Mouse (Mus musculus) olfactory bulb, adult 2 months (tissue): ENCODE measurements around the gene Orc3. TPM values are rescaled to one million over a fixed set of nuclear protein-coding genes. Genes with fewer than 3 reads are reported as not detected.

Experiments used
- H3K27ac ChIP-seq: fragments of 200-500 bp; 2 replicates; pipeline ENCODE4 v1.5.1; 2012; ENCODE audit warnings: low read depth, low read length; ENCODE audit not compliant: insufficient read depth
- H3K4me1 ChIP-seq: fragments of 200-500 bp; 2 replicates; pipeline ENCODE4 v1.6.1; 2012; ENCODE audit warnings: low read length; ENCODE audit not compliant: control insufficient read depth, insufficient read depth
- H3K4me3 ChIP-seq: fragments of 200-500 bp; 2 replicates; pipeline ENCODE4 v1.5.1; 2012; ENCODE audit warnings: mild to moderate bottlenecking, low read depth, low read length, moderate library complexity; ENCODE audit not compliant: insufficient read depth
- CTCF ChIP-seq: fragments of 200-500 bp; IDR thresholded peaks from 2 replicates; pipeline ENCODE4 v1.5.1; 2012; ENCODE audit warnings: low read depth, mild to moderate bottlenecking, low read length, moderate library complexity; ENCODE audit not compliant: insufficient read depth
- POLR2A ChIP-seq: fragments of 200-500 bp; IDR thresholded peaks from 2 replicates; pipeline ENCODE4 v1.6.1; 2012; ENCODE audit warnings: mild to moderate bottlenecking, low read depth, low read length, moderate library complexity; ENCODE audit not compliant: insufficient read depth
- WGBS: fragments of 180-500 bp; shearing (Covaris S2); methylation state at CpG from one replicate; pipeline ENCODE4 v1.1.7; 2018; 5-methylcytosine and 5-hydroxymethylcytosine counted together
- polyA plus RNA-seq: library from polyadenylated mRNA; stranded (reverse); fragments of >200 nt; gene quantifications from 2 replicates; pipeline ENCODE4 v1.2.4, GENCODE M21; 2012; ENCODE audit warnings: low replicate concordance; ENCODE audit not compliant: missing spikeins, insufficient read depth, insufficient read length

Orc3 gene
- polyA plus RNA-seq, 1 experiment: not detected

GRCm38 (mm10) chr4:34529941-34530340, 84.8 kb downstream of the Orc3 start:
- Histone ChIP-seq H3K4me3 (no peak overlapping the region), H3K4me1 (no peaks in the 10 kb centered on the region), H3K27ac (no peak overlapping the region)
- TF ChIP-seq CTCF (no peak), POLR2A (no peak)
- 73% methylated on average over 6 of the region's 6 CpGs for WGBS

- no peaks in the 10 kb centered on the region for H3K4me1 ChIP-seq
- TF ChIP-seq CTCF (no peak), POLR2A (no peak)
- H3K4me3 ChIP-seq: no peak overlapping the region
- no peak overlapping the region for H3K27ac ChIP-seq
- 71% methylated on average over 4 of the region's 4 CpGs for WGBS
Observed at GRCm38 (mm10) chr4:34529379-34529778, 85.4 kb downstream of the Orc3 start.

DNA sequence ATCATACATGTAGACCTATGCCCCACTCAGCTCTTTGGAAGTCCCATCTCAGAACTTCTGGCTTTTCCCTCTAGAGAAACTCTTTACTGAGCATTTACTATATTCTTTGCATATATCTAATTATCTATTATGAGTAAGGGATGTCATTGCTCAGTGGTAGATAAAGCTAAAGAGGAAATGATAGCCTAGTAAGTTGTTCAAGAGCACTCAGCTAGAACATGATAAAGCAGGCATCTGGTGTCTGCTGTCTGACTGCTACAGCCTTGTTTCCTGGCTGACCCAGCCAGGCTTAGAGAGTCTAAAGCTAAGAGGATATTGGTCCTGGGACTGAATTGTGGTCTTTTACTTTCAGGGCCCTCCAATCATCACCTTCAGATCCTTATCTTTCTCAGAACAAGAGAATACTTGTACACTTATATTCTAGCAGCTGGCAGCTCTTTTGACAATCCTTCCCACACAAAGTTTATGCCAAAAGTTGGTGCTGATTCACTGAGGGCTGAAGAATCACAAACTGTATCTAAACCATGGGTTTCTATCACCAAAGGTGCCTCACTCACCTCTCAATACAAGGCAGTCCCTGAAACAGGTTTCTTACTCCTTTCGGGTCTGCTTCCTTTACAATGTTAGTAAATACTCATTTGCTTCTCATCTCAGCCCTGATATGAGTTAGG, 86.2 kb downstream of the Orc3 start:
- no peak for TF ChIP-seq POLR2A
- TF ChIP-seq CTCF: no peak
- 91% methylated on average over 1 of the region's 1 CpGs for WGBS
- H3K4me1 ChIP-seq: no peaks in the 10 kb centered on the region
- no peak overlapping the region for H3K4me3 ChIP-seq
- no peak overlapping the region for H3K27ac ChIP-seq

DNA sequence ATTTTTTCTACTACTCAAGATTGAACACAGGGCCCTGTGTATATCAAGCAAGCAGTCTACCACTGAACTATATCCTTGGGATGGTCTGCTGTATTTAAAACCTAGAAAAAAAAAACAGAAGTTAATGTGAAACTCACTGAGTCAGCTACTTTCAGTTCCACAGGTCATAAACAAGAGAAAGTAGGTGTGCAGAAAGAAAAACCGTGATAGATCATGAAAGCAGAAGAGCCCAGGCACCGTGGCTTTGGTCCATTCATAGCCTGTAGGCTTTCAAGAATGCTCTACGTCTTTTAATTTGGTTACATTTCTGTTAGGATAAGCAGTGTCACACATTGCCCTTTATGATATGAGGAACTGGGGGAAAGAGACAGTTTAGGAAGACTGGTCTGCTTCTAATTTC, 88.0 kb downstream of the Orc3 start:
- no peak overlapping the region for H3K27ac ChIP-seq
- no peak for TF ChIP-seq CTCF
- TF ChIP-seq POLR2A: no peak
- no peak overlapping the region for H3K4me3 ChIP-seq
- no peaks in the 10 kb centered on the region for H3K4me1 ChIP-seq
- WGBS: 88% methylated on average over 3 of the region's 3 CpGs

DNA sequence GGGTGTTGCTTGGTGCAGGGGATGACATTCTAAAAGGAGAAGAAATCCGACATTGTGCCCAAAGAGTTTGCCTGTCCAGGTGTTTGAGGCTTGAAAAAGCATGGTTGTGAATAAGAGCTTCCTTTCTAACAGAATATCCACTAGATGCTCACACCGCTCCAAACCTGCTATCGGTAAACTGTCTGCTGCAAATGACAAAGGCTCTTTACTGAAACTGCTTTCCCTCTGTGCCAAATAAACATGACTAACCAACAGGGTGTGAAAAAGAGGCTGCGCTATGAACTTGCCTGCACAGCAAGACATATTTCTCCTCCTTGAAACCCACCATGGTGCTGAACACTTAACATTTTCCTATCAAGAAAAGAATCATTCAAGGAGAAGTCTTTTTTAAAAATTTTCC, 91.2 kb downstream of the Orc3 start:
- 74% methylated on average over 4 of the region's 4 CpGs for WGBS
- Histone ChIP-seq H3K4me3 (no peak overlapping the region), H3K27ac (no peak overlapping the region), H3K4me1 (no peaks in the 10 kb centered on the region)
- TF ChIP-seq POLR2A: no peak
- TF ChIP-seq CTCF: no peak

GRCm38 (mm10) chr4:34522846-34523245, 91.9 kb downstream of the Orc3 start:
- TF ChIP-seq POLR2A: no peak
- no peak for TF ChIP-seq CTCF
- Histone ChIP-seq H3K27ac (no peak overlapping the region; the same call in 1 of the 2 replicates), H3K4me3 (no peak overlapping the region), H3K4me1 (no peaks in the 10 kb centered on the region)
- WGBS: 27% methylated on average over 3 of the region's 3 CpGs

Other genes starting within 250 kb of the Orc3 start
- 334 TPM in 1 of 2 replicates, not detected in the other for gene Akirin2, start 64.0 kb downstream of the Orc3 start, polyA plus RNA-seq
- not detected in 2 replicates for gene Rars2, start within 50 bp of the Orc3 start, polyA plus RNA-seq
- not detected in 2 replicates for gene Slc35a1, start 72.5 kb upstream of the Orc3 start, polyA plus RNA-seq
- not detected in 2 replicates for gene Cfap206, start 115.3 kb upstream of the Orc3 start, polyA plus RNA-seq
- not detected in 2 replicates for gene Gm136, start 141.3 kb upstream of the Orc3 start, polyA plus RNA-seq
- not detected in 2 replicates for gene Smim8, start 163.5 kb upstream of the Orc3 start, polyA plus RNA-seq